Mouse (Mus musculus) ES-CJ7 (cell line): ENCODE measurements around the gene Pla2g16.

ENCODE experiments used
- DNase-seq: peaks from one replicate; pipeline ENCODE4 v3.0.0; 2011; ENCODE audit warnings: low read depth, low spot score

Pla2g16 gene

GRCm38 (mm10) chr19:7557328-7557822 lies at the start of gene Pla2g16:
TSS of gene Pla2g16 (plus strand) at chr19:7557459.
- DNase-seq, result peak; percentile 61

GRCm38 (mm10) chr19:7508026-7508425 lies 49.2 kb upstream of the Pla2g16 start:
- DNase-seq, result peak; percentile 42

GRCm38 (mm10) chr19:7516437-7516836 lies 40.8 kb upstream of the Pla2g16 start:
- DNase-seq, result no peak

GRCm38 (mm10) chr19:7521619-7522018 lies 35.6 kb upstream of the Pla2g16 start:
- no peak for DNase-seq

- DNase-seq, result no peak
These were observed 34.4 kb upstream of the Pla2g16 start for GRCm38 (mm10) chr19:7522856-7523255.

GRCm38 (mm10) chr19:7523292-7523691 lies 34.0 kb upstream of the Pla2g16 start:
- DNase-seq, result peak; percentile 50

- DNase-seq, result no peak
These were observed 33.5 kb upstream of the Pla2g16 start for GRCm38 (mm10) chr19:7523781-7524180.

GRCm38 (mm10) chr19:7524879-7525278 lies 32.4 kb upstream of the Pla2g16 start:
- no peak for DNase-seq

GRCm38 (mm10) chr19:7528639-7529428 lies 28.4 kb upstream of the Pla2g16 start:
- peak; percentile 61 for DNase-seq

GRCm38 (mm10) chr19:7531906-7532305 lies 25.4 kb upstream of the Pla2g16 start:
- no peak for DNase-seq

- DNase-seq, result no peak
These were observed 23.4 kb upstream of the Pla2g16 start for GRCm38 (mm10) chr19:7533891-7534290.

- no peak for DNase-seq
These were observed 8.3 kb upstream of the Pla2g16 start for GRCm38 (mm10) chr19:7548924-7549323.

GRCm38 (mm10) chr19:7551550-7552300 lies 5.5 kb upstream of the Pla2g16 start:
- DNase-seq, result no peak

- no peak for DNase-seq
These were observed 5.0 kb upstream of the Pla2g16 start for GRCm38 (mm10) chr19:7552301-7552673.

GRCm38 (mm10) chr19:7553441-7553840 lies 3.8 kb upstream of the Pla2g16 start:
- no peak for DNase-seq

- no peak for DNase-seq
These were observed 2.4 kb upstream of the Pla2g16 start for GRCm38 (mm10) chr19:7554881-7555280.

- no peak for DNase-seq
These were observed 618 bp upstream of the Pla2g16 start for GRCm38 (mm10) chr19:7556641-7557040.

- DNase-seq, result no peak
These were observed 585 bp downstream of the Pla2g16 start for GRCm38 (mm10) chr19:7557844-7558243.

GRCm38 (mm10) chr19:7558675-7559074 lies 1.4 kb downstream of the Pla2g16 start:
- DNase-seq, result no peak

- no peak for DNase-seq
These were observed 2.7 kb downstream of the Pla2g16 start for GRCm38 (mm10) chr19:7559986-7560385.

GRCm38 (mm10) chr19:7561456-7561855 lies 4.2 kb downstream of the Pla2g16 start:
- no peak for DNase-seq

- no peak for DNase-seq
These were observed 5.4 kb downstream of the Pla2g16 start for GRCm38 (mm10) chr19:7562601-7563129.
